Mouse (Mus musculus): ENCODE results near the gene Spg20.

DNA sequence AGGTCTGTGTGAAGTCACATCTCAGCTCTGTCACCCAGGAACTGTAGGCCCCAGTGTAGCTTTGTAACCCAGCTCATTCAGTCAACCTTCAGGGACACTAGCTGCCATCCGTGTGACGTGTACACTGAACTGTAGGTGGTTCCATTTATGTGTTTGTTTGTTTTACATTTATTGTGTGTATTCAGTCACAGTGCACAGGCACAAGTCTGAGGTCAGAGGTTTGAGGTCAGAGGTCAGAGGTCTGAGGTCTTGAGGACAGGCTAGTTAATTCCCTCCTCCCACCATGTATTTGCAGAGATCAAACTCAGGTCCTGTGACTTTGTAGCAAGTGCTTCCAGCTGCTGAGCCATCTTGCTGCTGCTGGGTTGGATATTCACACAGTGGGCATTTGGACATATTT lies 29.5 kb downstream of the Spg20 start:
- no peak for TF ChIP-seq POLR2A (IDR thresholded peaks at IDR 0.05; ENCODE audit: control insufficient read depth, extremely low read depth, insufficient read depth, low read length, poor library complexity)
- TF ChIP-seq CTCF (IDR thresholded peaks at IDR 0.05; ENCODE audit: borderline replicate concordance, control insufficient read depth, extremely low read depth, insufficient read depth, low read length, poor library complexity): no peak

Data from thymus, adult 2 months (tissue).